Mouse (Mus musculus): Measurements from ENCODE around the gene Olfr1360.

The Olfr1360 gene

GRCm38 (mm10) chr13:21677305-21677704 lies at the start of gene Olfr1360:
Olfr1360 (minus strand) TSS chr13:21677405.
- DNase-seq (ENCODE audit: extremely low spot score, low spot score) = no peak

GRCm38 (mm10) chr13:21722993-21723836 lies 46.0 kb upstream of the Olfr1360 start:
- DNase-seq (ENCODE audit: extremely low spot score, low spot score) = peak; percentile 32

GRCm38 (mm10) chr13:21722373-21722925 lies 45.2 kb upstream of the Olfr1360 start:
- peak; percentile 36 for DNase-seq (ENCODE audit: extremely low spot score, low spot score)

- peak; percentile 79 for DNase-seq (ENCODE audit: extremely low spot score, low spot score)
Measured at GRCm38 (mm10) chr13:21721757-21722372, 44.7 kb upstream of the Olfr1360 start, which contains the start of gene Hist1h2bm. Hist1h2bm (plus strand) TSS chr13:21722044.

- peak; percentile 37 for DNase-seq (ENCODE audit: extremely low spot score, low spot score)
Measured at GRCm38 (mm10) chr13:21721107-21721756, 44.0 kb upstream of the Olfr1360 start.

- DNase-seq (ENCODE audit: extremely low spot score, low spot score) = peak; percentile 45
Measured at GRCm38 (mm10) chr13:21718381-21719080, 41.3 kb upstream of the Olfr1360 start.

- peak; percentile 85 for DNase-seq (ENCODE audit: extremely low spot score, low spot score)
Measured at GRCm38 (mm10) chr13:21717397-21718357, 40.5 kb upstream of the Olfr1360 start, which contains the start of gene Hist1h3h. Hist1h3h (plus strand) TSS chr13:21717659.

- peak; percentile 63 for DNase-seq (ENCODE audit: extremely low spot score, low spot score)
Measured at GRCm38 (mm10) chr13:21716540-21717391, 39.6 kb upstream of the Olfr1360 start.

- DNase-seq (ENCODE audit: extremely low spot score, low spot score) = peak; percentile 76
Measured at GRCm38 (mm10) chr13:21715864-21716539, 38.8 kb upstream of the Olfr1360 start, which contains the start of the genes Hist1h2bl and Hist1h2ai. Hist1h2bl (minus strand) TSS chr13:21716143. Hist1h2ai (plus strand) TSS chr13:21716422.

- peak; percentile 53 for DNase-seq (ENCODE audit: extremely low spot score, low spot score)
Measured at GRCm38 (mm10) chr13:21715131-21715863, 38.1 kb upstream of the Olfr1360 start.

GRCm38 (mm10) chr13:21714725-21715124 lies 37.5 kb upstream of the Olfr1360 start:
- peak; percentile 52 for DNase-seq (ENCODE audit: extremely low spot score, low spot score)

- no peak for DNase-seq (ENCODE audit: extremely low spot score, low spot score)
Measured at GRCm38 (mm10) chr13:21711698-21712097, 34.5 kb upstream of the Olfr1360 start.

- DNase-seq (ENCODE audit: extremely low spot score, low spot score) = peak; percentile 75
Measured at GRCm38 (mm10) chr13:21710821-21711525, 33.8 kb upstream of the Olfr1360 start.

- DNase-seq (ENCODE audit: extremely low spot score, low spot score) = peak; percentile 87
Measured at GRCm38 (mm10) chr13:21710031-21710711, 33.0 kb upstream of the Olfr1360 start.

GRCm38 (mm10) chr13:21706669-21707068 lies 29.5 kb upstream of the Olfr1360 start:
- no peak for DNase-seq (ENCODE audit: extremely low spot score, low spot score)

- no peak for DNase-seq (ENCODE audit: extremely low spot score, low spot score)
Measured at GRCm38 (mm10) chr13:21697811-21698210, 20.6 kb upstream of the Olfr1360 start, which contains the start of gene Olfr1359. Olfr1359 (plus strand) TSS chr13:21698111.

Measured in neural tube, embryonic 10.5 days (tissue).